Mouse (Mus musculus) lung, postnatal 0 days (tissue): Measurements from ENCODE around the gene Klf3. TPM values are rescaled to one million over a fixed set of nuclear protein-coding genes. Genes with fewer than 3 reads are reported as not detected.

Source experiments
- ATAC-seq: fragments of 200-750 bp; cut with Nextera tagmentation; 2 replicates; pipeline ENCODE4 v1.8.0; 2017; ENCODE audit warnings: moderate library complexity
- DNase-seq: peaks from one replicate; pipeline ENCODE4 v3.0.0-alpha.2; 2016; ENCODE audit warnings: low spot score
- H3K27ac ChIP-seq: fragments of 300-500 bp; sonication (generic); 2 replicates; pipeline ENCODE4 v1.5.1; 2014; ENCODE audit warnings: antibody characterized with exemption, mild to moderate bottlenecking, low read length, mixed read lengths
- H3K27me3 ChIP-seq: fragments of 300-500 bp; sonication (generic); replicated peaks from 2 replicates; pipeline ENCODE4 v1.6.1; 2014; ENCODE audit warnings: low read length, mixed read lengths; ENCODE audit not compliant: insufficient read depth
- H3K36me3 ChIP-seq: fragments of 300-500 bp; sonication (generic); 2 replicates; pipeline ENCODE4 v1.6.1; 2014; ENCODE audit warnings: low read length, mixed read lengths; ENCODE audit not compliant: insufficient read depth
- H3K4me1 ChIP-seq: fragments of 300-500 bp; sonication (generic); 2 replicates; pipeline ENCODE4 v1.6.1; 2014; ENCODE audit warnings: antibody characterized with exemption, low read depth, low read length, mixed read lengths; ENCODE audit not compliant: insufficient read depth
- H3K4me2 ChIP-seq: fragments of 300-500 bp; sonication (generic); replicated peaks from 2 replicates; pipeline ENCODE4 v1.6.1; 2014; ENCODE audit warnings: low read depth, mild to moderate bottlenecking, low read length, moderate library complexity, mixed read lengths
- H3K4me3 ChIP-seq: fragments of 300-500 bp; sonication (generic); 2 replicates; pipeline ENCODE4 v1.5.1; 2014; ENCODE audit warnings: low read depth, low read length
- H3K9ac ChIP-seq: fragments of 300-500 bp; sonication (generic); replicated peaks from 2 replicates; pipeline ENCODE4 v1.6.1; 2014; ENCODE audit warnings: low read depth, mild to moderate bottlenecking
- H3K9me3 ChIP-seq: fragments of 300-500 bp; sonication (generic); 2 replicates; pipeline ENCODE4 v1.6.1; 2016; ENCODE audit warnings: low read length, mixed read lengths
- CTCF ChIP-seq: IDR thresholded peaks from 2 replicates; pipeline ENCODE4 v1.5.1; 2016; ENCODE audit warnings: antibody characterized with exemption, mild to moderate bottlenecking
- EP300 ChIP-seq: IDR thresholded peaks from 2 replicates; pipeline ENCODE4 v1.6.1; 2016; ENCODE audit warnings: antibody characterized with exemption, mild to moderate bottlenecking, control low read depth
- WGBS: fragments of 180-500 bp; shearing (Covaris S2); extraction: QIAGEN DNeasy Blood & Tissue Kit; methylation state at CpG from one replicate; pipeline ENCODE4 v1.1.7; 2014; 5-methylcytosine and 5-hydroxymethylcytosine counted together
- polyA plus RNA-seq: library from polyadenylated mRNA; unstranded; fragments of >200 nt; fragmentation: Nextera tagmentation; extraction: Ambion mirVana; gene quantifications from 2 replicates; pipeline ENCODE4 v1.2.1, GENCODE M21; 2015

Klf3 gene
- polyA plus RNA-seq, 1 experiment from 2014 or later = 89.7 TPM

DNA sequence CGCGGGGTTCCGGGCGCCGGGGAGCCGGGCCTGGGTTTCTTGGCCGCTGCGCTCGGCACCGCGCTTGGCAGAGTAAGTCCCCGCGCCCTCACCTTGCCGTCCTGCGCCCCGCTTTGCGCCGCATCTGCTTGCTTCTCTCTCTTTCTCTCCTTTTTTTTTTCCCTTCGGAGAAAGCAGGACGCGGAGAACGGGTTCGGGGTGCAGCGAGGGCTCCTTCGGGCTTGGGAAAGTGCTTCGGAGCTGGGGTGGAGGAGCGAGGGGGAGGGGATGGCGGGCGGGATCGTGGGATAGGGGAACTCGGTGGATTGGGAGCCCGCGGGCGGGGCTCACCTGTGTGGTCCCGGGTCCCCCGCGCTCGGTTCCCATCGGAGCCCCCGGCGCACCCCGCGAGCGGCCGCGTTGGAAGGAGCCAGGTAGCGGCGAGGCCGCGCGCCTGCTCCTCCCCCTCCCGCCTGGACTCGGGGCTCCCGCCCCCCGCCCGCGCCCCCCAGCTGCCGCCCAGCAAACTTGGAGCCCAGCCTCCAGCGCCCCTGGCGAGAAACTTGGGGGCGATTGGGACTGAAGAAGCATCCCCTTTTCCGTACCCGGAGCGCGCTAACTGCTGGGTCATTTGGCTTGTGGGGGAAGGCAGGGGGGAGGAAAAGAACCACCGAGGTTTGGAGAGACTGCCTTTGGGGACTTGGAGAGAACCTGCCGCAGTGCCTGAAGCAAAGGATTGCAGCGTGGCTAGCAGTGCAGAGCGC, 703 bp downstream of the Klf3 start:
- H3K4me3 ChIP-seq = peak overlapping the region; percentile 95
- DNase-seq (peak; percentile 75), ATAC-seq (no peak)
- no peaks in the 10 kb centered on the region for H3K27me3 ChIP-seq
- H3K27ac ChIP-seq = peak overlapping the region; percentile 99
- H3K36me3 ChIP-seq = no peaks in the 10 kb centered on the region
- peak overlapping the region; percentile 67 for H3K4me2 ChIP-seq
- H3K9ac ChIP-seq = peak overlapping the region; percentile 99
- under 1% methylated on average over 31 of the region's 69 CpGs for WGBS
- H3K4me1 ChIP-seq = peaks cover 15% of the 10 kb centered on the region; the same call in 1 of the 2 replicates
- TF ChIP-seq EP300 = no peak; the same call in 1 of the 2 replicates
- 0 out of 2 replicates have a peak, but pooled peaks have one; percentile 29 for TF ChIP-seq CTCF
- no peaks in the 10 kb centered on the region for H3K9me3 ChIP-seq

DNA sequence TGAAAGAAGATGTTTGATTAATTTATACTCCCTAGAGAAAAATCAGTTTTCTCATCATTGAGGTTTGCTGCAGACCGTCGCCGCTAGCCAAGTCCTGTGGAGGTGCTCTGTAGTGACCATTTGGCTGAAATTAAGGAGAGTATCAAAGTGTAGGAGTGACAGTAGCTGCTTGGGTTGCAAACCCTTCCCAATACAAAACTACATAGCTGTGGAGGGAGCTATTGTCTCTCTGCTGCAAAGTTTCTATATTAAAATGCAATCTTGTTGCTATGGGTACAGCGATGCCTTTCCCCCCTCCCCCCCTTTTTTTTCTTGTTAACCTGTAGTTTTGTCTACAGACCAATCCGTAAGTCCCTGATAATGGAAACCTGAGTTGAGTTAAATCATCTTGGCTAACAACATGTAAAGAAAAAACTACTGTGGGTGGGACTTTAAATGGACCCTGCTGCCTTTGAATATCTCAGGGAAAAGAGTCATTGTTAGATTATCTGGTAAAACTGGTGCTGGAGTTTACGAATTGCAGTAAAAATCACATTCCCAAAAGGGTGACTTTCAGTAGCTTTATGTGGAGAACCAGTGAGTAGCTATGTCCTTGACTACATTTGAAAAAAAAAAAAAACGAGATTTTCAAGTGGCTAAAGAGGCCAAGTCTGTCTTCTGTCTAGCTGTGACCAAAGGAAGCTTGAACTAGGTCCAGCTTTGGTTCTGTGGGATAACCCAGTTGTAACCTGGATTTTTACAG, 2.1 kb downstream of the Klf3 start:
- DNase-seq = peak; percentile 54
- Histone ChIP-seq H3K4me1 (peaks cover 28% of the 10 kb centered on the region), H3K36me3 (no peaks in the 10 kb centered on the region), H3K4me2 (peak overlapping the region; percentile 67), H3K27ac (peak overlapping the region; percentile 87), H3K9me3 (no peaks in the 10 kb centered on the region), H3K4me3 (peak overlapping the region; percentile 95), H3K9ac (peak overlapping the region; percentile 41), H3K27me3 (no peaks in the 10 kb centered on the region)
- no peak for ATAC-seq
- 13% methylated on average over 7 of the region's 7 CpGs for WGBS
- TF ChIP-seq EP300 (no peak), CTCF (no peak)

DNA sequence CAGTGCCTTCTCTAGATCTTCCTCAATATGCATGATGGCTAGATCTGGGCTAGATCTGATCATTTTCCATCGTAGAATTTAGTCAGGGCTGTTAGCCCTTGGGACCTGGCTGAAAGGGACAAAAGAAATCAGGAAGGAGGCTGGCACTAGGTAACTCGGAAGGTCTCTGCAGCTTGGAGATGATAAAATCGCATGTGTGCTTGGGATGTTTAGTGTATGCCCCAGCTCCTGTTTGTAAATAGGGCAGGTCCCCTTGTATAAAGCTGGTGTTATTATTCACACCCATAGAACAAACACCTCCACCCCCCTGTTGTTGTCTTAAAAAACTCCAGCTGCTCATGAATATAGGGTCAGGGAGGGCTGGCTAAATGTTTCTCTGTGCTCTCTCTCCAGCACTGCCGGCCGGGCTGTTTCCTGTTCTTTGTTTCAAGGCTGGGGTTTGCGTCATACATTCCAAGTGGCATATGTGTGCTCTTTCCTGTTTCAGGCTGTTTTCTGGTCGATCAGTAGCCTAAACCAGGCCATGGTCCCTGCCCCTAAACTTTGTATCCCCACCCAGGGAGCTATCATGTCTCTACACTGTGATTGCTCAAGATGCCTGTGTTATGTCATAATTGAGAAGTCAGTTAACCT, 2.8 kb downstream of the Klf3 start:
- ATAC-seq = peak; percentile 25
- 1% methylated on average over 7 of the region's 7 CpGs for WGBS

DNA sequence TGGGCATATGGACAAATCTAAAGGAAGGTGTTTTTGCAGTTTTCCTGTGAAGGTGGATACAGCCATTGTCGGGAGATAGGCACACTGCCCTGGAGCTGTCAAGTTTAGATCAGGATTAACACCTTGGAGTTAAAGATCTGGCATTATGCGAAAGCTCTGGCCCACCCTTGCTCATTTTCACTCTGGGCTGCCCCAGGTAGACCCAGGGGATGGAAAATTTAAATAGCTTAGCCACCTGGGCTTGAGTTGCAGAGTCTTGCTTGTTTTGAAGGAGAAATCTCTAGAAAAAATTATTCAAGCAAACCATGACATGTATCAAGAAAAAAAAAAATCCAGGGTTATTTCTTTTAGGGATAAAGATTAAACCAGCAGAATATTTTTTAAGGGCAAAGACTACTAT, 3.4 kb downstream of the Klf3 start:
- Histone ChIP-seq H3K9me3 (no peaks in the 10 kb centered on the region), H3K36me3 (no peaks in the 10 kb centered on the region), H3K4me1 (peaks cover 37% of the 10 kb centered on the region), H3K9ac (0 out of 2 replicates have a peak overlapping the region, but pooled peaks have one; percentile 41), H3K27me3 (no peaks in the 10 kb centered on the region), H3K27ac (peak overlapping the region; percentile 87), H3K4me2 (peak overlapping the region; percentile 67), H3K4me3 (peak overlapping the region; percentile 95)
- ATAC-seq (no peak), DNase-seq (no peak)
- TF ChIP-seq CTCF (no peak), EP300 (no peak)
- WGBS = 21% methylated on average over 2 of the region's 2 CpGs

More for the DNA sequence above, 2.8 kb downstream of the Klf3 start:
- H3K4me2 ChIP-seq = peak overlapping the region; percentile 67
- TF ChIP-seq CTCF (no peak), EP300 (peak; percentile 98)
- H3K27ac ChIP-seq = peak overlapping the region; percentile 87
- peaks cover 34% of the 10 kb centered on the region for H3K4me1 ChIP-seq
- DNase-seq = peak; percentile 96
- H3K9ac ChIP-seq = peak overlapping the region; percentile 41
- no peaks in the 10 kb centered on the region for H3K36me3 ChIP-seq
- peak overlapping the region; percentile 95 for H3K4me3 ChIP-seq
- H3K9me3 ChIP-seq = no peaks in the 10 kb centered on the region
- no peaks in the 10 kb centered on the region for H3K27me3 ChIP-seq

DNA sequence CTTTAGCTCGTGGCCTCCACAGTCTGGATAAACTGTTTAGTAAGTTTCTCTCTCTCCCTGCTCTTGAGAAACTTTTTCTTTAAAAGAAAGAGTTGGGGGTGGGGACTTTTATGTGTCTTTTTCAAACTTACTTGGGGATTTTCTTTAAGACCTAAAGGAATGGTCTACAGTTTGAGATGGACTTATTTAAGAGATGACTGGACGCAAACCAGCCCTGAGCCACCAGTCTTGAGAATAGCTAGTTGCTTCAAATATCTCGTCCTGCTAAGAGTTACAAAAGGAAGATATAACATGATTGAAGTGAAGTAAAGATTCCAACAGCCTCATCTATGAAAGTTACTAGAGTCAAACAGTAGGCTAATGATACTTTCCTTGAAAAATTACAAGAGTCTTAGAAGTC, 4.0 kb downstream of the Klf3 start:
- Histone ChIP-seq H3K27me3 (no peaks in the 10 kb centered on the region), H3K9me3 (no peaks in the 10 kb centered on the region), H3K9ac (no peak overlapping the region), H3K36me3 (no peaks in the 10 kb centered on the region), H3K27ac (peak overlapping the region; percentile 71), H3K4me1 (peaks cover 40% of the 10 kb centered on the region), H3K4me2 (peak overlapping the region; percentile 67; the same call in 1 of the 2 replicates), H3K4me3 (peak overlapping the region; percentile 95; the same call in 1 of the 2 replicates)
- TF ChIP-seq CTCF (no peak), EP300 (no peak)
- WGBS = 34% methylated on average over 3 of the region's 3 CpGs
- ATAC-seq (no peak), DNase-seq (peak; percentile 20)

DNA sequence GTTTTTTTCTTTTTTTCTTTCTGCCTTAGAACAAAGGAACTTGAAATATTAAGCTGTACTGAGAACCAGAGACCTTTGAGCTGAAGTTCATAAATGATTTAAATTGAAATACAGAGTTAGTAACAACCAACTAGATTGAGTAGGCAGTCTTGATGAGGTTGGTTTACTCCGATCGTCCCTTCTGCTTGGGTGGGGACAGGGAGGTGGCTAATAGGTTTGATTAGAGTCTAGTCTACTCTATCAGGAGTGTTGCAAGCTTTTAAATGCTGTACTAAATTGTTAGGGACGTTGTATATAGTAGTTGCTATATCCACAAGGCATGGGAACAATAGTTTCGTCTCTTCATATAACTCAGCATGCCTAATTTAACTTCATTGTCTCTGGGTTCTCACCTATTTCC, 4.4 kb downstream of the Klf3 start:
- Histone ChIP-seq H3K9me3 (no peaks in the 10 kb centered on the region), H3K27ac (peak overlapping the region; percentile 71), H3K4me1 (peaks cover 45% of the 10 kb centered on the region), H3K36me3 (no peaks in the 10 kb centered on the region), H3K27me3 (no peaks in the 10 kb centered on the region), H3K4me3 (peak overlapping the region; percentile 5; the same call in 1 of the 2 replicates), H3K4me2 (peak overlapping the region; percentile 67), H3K9ac (peak overlapping the region; percentile 29)
- TF ChIP-seq CTCF = no peak
- no peak for TF ChIP-seq EP300
- DNase-seq (no peak), ATAC-seq (no peak)
- WGBS = 29% methylated on average over 4 of the region's 4 CpGs
